Mouse (Mus musculus): ENCODE results near the gene Ypel5.

DNA sequence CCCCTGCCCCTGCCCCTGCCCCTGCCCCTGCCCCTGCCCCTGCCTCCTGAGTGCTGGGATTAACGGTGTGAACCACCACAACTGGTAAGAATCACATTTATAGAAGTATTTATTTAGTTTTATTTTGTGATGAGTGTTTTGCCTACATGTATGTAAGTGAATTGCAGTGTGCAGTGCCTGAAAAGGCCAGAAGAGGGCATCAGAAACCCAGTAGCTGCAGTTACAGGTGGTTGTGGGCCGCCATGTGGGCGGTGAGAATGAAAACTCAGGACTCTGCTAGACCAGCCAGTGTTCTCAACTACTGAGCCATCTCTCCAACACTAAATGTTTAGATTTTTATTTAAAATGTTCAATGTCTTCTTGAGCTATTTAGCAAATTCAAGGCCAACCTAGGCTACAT is 39.7 kb upstream of the Ypel5 start:
- no peak for TF ChIP-seq EP300 (IDR thresholded peaks at IDR 0.05; ENCODE audit: insufficient read depth, low read depth, low read length)
- TF ChIP-seq CTCF (IDR thresholded peaks at IDR 0.05) = peak; percentile 17
